Mouse (Mus musculus): ENCODE measurements around the gene Eno4.

DNA sequence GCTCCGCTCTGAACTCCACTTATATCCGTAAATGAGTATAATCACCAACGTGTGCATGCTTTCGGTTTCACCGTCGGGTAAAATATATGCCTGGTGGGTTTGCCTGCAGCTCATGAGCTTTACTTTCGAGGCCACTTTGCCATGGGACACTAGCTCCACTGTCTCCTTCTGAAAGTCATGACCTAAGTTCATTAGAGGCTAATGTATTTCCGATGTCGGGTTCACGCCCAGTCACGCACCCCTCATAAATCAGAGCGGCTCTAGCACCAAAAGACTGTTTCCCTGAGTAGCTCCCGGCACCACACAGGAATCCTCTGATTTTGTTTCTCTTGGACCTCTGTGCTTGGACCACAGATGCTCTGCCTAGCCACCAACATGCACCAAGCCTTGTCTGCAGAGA, 27.6 kb downstream of the Eno4 start:
- no peak for TF ChIP-seq CTCF (conservative IDR thresholded peaks at IDR 0.05; ENCODE audit: low read length)
- TF ChIP-seq POU5F1 (IDR thresholded peaks at IDR 0.05; ENCODE audit: borderline replicate concordance, low read length), result no peak
- TF ChIP-seq NANOG (IDR thresholded peaks at IDR 0.05; ENCODE audit: borderline replicate concordance, low read length), result no peak
